Mouse (Mus musculus): Measurements from ENCODE around the gene 9230113P08Rik. TPM values are rescaled to one million over a fixed set of nuclear protein-coding genes. Genes with fewer than 3 reads are reported as not detected.

9230113P08Rik gene
- not detected in 2 replicates for polyA plus RNA-seq (2015; fragmentation: Nextera tagmentation; extraction: Ambion mirVana)

DNA sequence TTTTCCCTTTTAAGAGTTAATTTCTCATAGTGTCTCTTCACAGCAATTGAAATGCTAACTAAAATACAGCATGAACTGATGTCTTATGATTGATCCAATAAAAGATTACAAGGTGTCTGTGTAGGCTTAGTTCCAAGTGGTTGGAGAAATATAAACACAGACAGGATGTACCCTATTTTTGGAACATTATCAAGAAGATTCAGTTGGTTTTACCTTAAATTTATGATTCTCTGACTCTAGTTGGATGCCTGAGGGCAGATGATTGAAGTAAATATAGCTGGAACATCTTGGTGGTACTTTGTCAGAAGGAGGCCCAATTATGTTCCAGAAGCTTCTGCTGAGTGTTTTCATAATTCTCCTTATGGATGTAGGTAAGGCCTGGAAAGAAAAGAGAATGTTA, at the start of gene 9230113P08Rik:
Gene 9230113P08Rik, plus strand, starts transcription at position 301 of the 400 bp plus-strand sequence.

Other genes with a start within 250 kb of the 9230113P08Rik start
- gene Pate1, start 221.0 kb upstream of the 9230113P08Rik start, polyA plus RNA-seq (2015; fragmentation: Nextera tagmentation; extraction: Ambion mirVana), result not detected in 2 replicates
- not detected in 2 replicates for gene Gm17677, start 167.4 kb upstream of the 9230113P08Rik start, polyA plus RNA-seq (2015; fragmentation: Nextera tagmentation; extraction: Ambion mirVana)
- gene Gm17727, start 130.3 kb upstream of the 9230113P08Rik start, polyA plus RNA-seq (2015; fragmentation: Nextera tagmentation; extraction: Ambion mirVana), result not detected in 2 replicates
- not detected in 2 replicates for gene Gm27235, start 118.3 kb upstream of the 9230113P08Rik start, polyA plus RNA-seq (2015; fragmentation: Nextera tagmentation; extraction: Ambion mirVana)
- gene D730048I06Rik, start 118.3 kb upstream of the 9230113P08Rik start, polyA plus RNA-seq (2015; fragmentation: Nextera tagmentation; extraction: Ambion mirVana), result not detected in 2 replicates
- not detected in 2 replicates for gene 9230110F15Rik, start 64.3 kb upstream of the 9230113P08Rik start, polyA plus RNA-seq (2015; fragmentation: Nextera tagmentation; extraction: Ambion mirVana)
- not detected in 2 replicates for gene Gm5916, start 220.4 kb downstream of the 9230113P08Rik start, polyA plus RNA-seq (2015; fragmentation: Nextera tagmentation; extraction: Ambion mirVana)

Data from adrenal gland, postnatal 0 days (tissue).